Mouse (Mus musculus) heart, adult 2 months (tissue): ENCODE results near the gene Gm28897. TPM values are rescaled to one million over a fixed set of nuclear protein-coding genes. Genes with fewer than 3 reads are reported as not detected.
"Not testable (repeated sequence)": the region's sequence is repeated elsewhere in the genome, so short reads cannot be mapped to it uniquely, and the experiment has no call there.

Experiments
- DNase-seq, 2 experiments: peaks; one replicate each; pipeline ENCODE4 v3.0.0; 2021
- H3K27ac ChIP-seq: fragments of 200-600 bp; 2 replicates; pipeline ENCODE4 v1.8.1; 2022
- H3K27me3 ChIP-seq: fragments of 200-500 bp; 2 replicates; pipeline ENCODE4 v1.6.1; 2012; ENCODE audit warnings: mild to moderate bottlenecking, low read length, inconsistent platforms, mixed read lengths; ENCODE audit not compliant: control insufficient read depth, insufficient read depth
- H3K36me3 ChIP-seq: fragments of 200-500 bp; 2 replicates; pipeline ENCODE4 v1.6.1; 2012; ENCODE audit warnings: low read length, inconsistent platforms; ENCODE audit not compliant: control insufficient read depth, insufficient read depth
- H3K4me1 ChIP-seq: fragments of 200-500 bp; 2 replicates; pipeline ENCODE4 v1.6.1; 2011; ENCODE audit warnings: low read length; ENCODE audit not compliant: control insufficient read depth, insufficient read depth
- H3K4me3 ChIP-seq: fragments of 200-600 bp; 2 replicates; pipeline ENCODE4 v1.8.1; 2022
- H3K79me2 ChIP-seq: fragments of 200-500 bp; replicated peaks from 2 replicates; pipeline ENCODE4 v1.6.1; 2012; ENCODE audit warnings: mild to moderate bottlenecking, inconsistent platforms, low read length, moderate library complexity, mixed read lengths; ENCODE audit not compliant: control insufficient read depth, insufficient read depth
- H3K9ac ChIP-seq: fragments of 200-500 bp; 2 replicates; pipeline ENCODE4 v1.6.1; 2012; ENCODE audit warnings: low read depth, mild to moderate bottlenecking, control low read depth, inconsistent platforms, low read length, mixed read lengths
- WGBS: fragments of 180-500 bp; shearing (Covaris S2); methylation state at CpG from one replicate; pipeline ENCODE4 v1.1.7; 2018; 5-methylcytosine and 5-hydroxymethylcytosine counted together
- intact Hi-C: fragments of 180-260 bp; cut with DNase I; formaldehyde crosslinking; loops from one replicate; pipeline ENCODE4 v1.15.1; 2025
- long read RNA-seq: library from polyadenylated mRNA; stranded (forward); transcript quantifications from one replicate; pipeline ENCODE4 v2.0.0, GENCODE M21; 2021
- polyA plus RNA-seq: library from polyadenylated mRNA; depleted of rRNA; stranded (reverse); fragments of >200 nt; gene quantifications from 2 replicates; pipeline ENCODE4 v1.2.3, GENCODE M21; 2012; rRNA removed
- total RNA-seq, 2 experiments: library from RNA; stranded (reverse); gene quantifications; 2 replicates each; pipeline ENCODE4 v1.2.3; 2021

The Gm28897 gene
- total RNA-seq (not detected), polyA plus RNA-seq (not detected in 2 replicates)
- long read RNA-seq, result 0 reads

- H3K9ac ChIP-seq, intact Hi-C loops, H3K4me1 ChIP-seq, H3K27ac ChIP-seq, H3K27me3 ChIP-seq, H3K4me3 ChIP-seq, DNase-seq, H3K36me3 ChIP-seq, H3K79me2 ChIP-seq: not testable (repeated sequence)
- no CpG with 5 or more reads among the region's 6 CpGs for WGBS
These were observed at the start of gene Gm28897 for GRCm38 (mm10) chrY:80926695-80927094. Gene Gm28897 (plus strand): TSS chrY:80926995.
